Mouse (Mus musculus): ENCODE data around the gene Figla. TPM values are rescaled to one million over a fixed set of nuclear protein-coding genes. Genes with fewer than 3 reads are reported as not detected.

Figla gene
- not detected in 2 replicates for polyA plus RNA-seq (2012; rRNA removed)
- polyA plus RNA-seq (2014; fragmentation: Nextera tagmentation; extraction: Ambion mirVana): not detected in 2 replicates

GRCm38 (mm10) chr6:86015871-86016270 lies at the start of gene Figla:
TSS of gene Figla (plus strand) at chr6:86016171.
- DNase-seq (ENCODE audit: low spot score): no peak
- no peak within 1 kb of the TSS for H3K9ac ChIP-seq (ENCODE audit: low read depth, low read length, severe bottlenecking)
- no peak within 1 kb of the TSS for H3K4me2 ChIP-seq (replicated peaks; ENCODE audit: low read depth, low read length, severe bottlenecking)
- no peak for ATAC-seq (ENCODE audit: low FRiP score, low read depth)
- no peak for TF ChIP-seq POLR2A (IDR thresholded peaks at IDR 0.05; ENCODE audit: borderline replicate concordance, extremely low read depth, insufficient read depth, insufficient read length)
- no peaks in the 10 kb centered on the region for H3K36me3 ChIP-seq (ENCODE audit: control insufficient read depth, insufficient read depth, low read length)
- no peaks in the 10 kb centered on the region for H3K27me3 ChIP-seq (ENCODE audit: control insufficient read depth, insufficient read depth, low read length)
- WGBS: 74% methylated on average over 9 of the region's 9 CpGs
- H3K4me3 ChIP-seq (replicated peaks; ENCODE audit: low read length): no peak within 1 kb of the TSS
- H3K9me3 ChIP-seq (ENCODE audit: control insufficient read depth, low read length): no peaks in the 10 kb centered on the region
- no peak within 1 kb of the TSS for H3K27ac ChIP-seq (replicated peaks; ENCODE audit: low read depth, low read length)
- H3K4me1 ChIP-seq (ENCODE audit: control insufficient read depth, insufficient read depth, low read length): no peaks in the 10 kb centered on the region

DNA sequence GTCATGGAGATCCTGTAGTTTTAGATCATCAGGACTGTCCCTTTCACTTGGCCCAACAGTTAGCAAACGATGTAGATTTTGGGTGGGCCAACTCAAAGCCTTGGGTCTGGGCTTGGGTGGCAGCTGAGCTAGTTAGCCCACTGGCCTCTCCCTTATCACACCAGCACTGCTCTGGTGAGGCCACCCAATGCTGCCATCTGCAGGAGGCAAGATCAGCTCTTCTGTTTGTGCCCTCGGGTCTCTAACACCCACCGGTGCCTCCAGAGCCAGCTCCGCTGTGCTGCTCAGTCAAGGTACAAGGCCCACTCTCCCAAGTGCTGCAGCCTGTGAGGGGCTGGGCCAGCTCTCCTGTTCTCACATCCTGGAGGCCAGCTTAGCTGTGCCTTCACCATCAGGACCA lies 49.3 kb upstream of the Figla start:
- DNase-seq (ENCODE audit: low spot score) (no peak), ATAC-seq (ENCODE audit: low FRiP score, low read depth) (no peak)
- Histone ChIP-seq H3K36me3 (ENCODE audit: control insufficient read depth, insufficient read depth, low read length) (no peaks in the 10 kb centered on the region), H3K27me3 (ENCODE audit: control insufficient read depth, insufficient read depth, low read length) (no peaks in the 10 kb centered on the region), H3K4me2 (replicated peaks; ENCODE audit: low read depth, low read length, severe bottlenecking) (no peak overlapping the region), H3K9me3 (ENCODE audit: control insufficient read depth, low read length) (no peaks in the 10 kb centered on the region), H3K27ac (replicated peaks; ENCODE audit: low read depth, low read length) (no peak overlapping the region), H3K9ac (ENCODE audit: low read depth, low read length, severe bottlenecking) (no peak overlapping the region), H3K4me1 (ENCODE audit: control insufficient read depth, insufficient read depth, low read length) (no peaks in the 10 kb centered on the region), H3K4me3 (replicated peaks; ENCODE audit: low read length) (no peak overlapping the region)
- TF ChIP-seq POLR2A (IDR thresholded peaks at IDR 0.05; ENCODE audit: borderline replicate concordance, extremely low read depth, insufficient read depth, insufficient read length): no peak
- 80% methylated on average over 4 of the region's 4 CpGs for WGBS

- Histone ChIP-seq H3K9ac (ENCODE audit: low read depth, low read length, severe bottlenecking) (no peak overlapping the region), H3K27me3 (ENCODE audit: control insufficient read depth, insufficient read depth, low read length) (no peaks in the 10 kb centered on the region), H3K27ac (replicated peaks; ENCODE audit: low read depth, low read length) (no peak overlapping the region), H3K4me2 (replicated peaks; ENCODE audit: low read depth, low read length, severe bottlenecking) (no peak overlapping the region), H3K4me3 (replicated peaks; ENCODE audit: low read length) (no peak overlapping the region), H3K4me1 (ENCODE audit: control insufficient read depth, insufficient read depth, low read length) (peaks cover 7% of the 10 kb centered on the region), H3K36me3 (ENCODE audit: control insufficient read depth, insufficient read depth, low read length) (no peaks in the 10 kb centered on the region), H3K9me3 (ENCODE audit: control insufficient read depth, low read length) (no peaks in the 10 kb centered on the region)
- WGBS: 52% methylated on average over 2 of the region's 2 CpGs
- no peak for TF ChIP-seq POLR2A (IDR thresholded peaks at IDR 0.05; ENCODE audit: borderline replicate concordance, extremely low read depth, insufficient read depth, insufficient read length)
- no peak for DNase-seq (ENCODE audit: low spot score)
- ATAC-seq (ENCODE audit: low FRiP score, low read depth): no peak
Observed at GRCm38 (mm10) chr6:85969889-85970288, 46.1 kb upstream of the Figla start.

DNA sequence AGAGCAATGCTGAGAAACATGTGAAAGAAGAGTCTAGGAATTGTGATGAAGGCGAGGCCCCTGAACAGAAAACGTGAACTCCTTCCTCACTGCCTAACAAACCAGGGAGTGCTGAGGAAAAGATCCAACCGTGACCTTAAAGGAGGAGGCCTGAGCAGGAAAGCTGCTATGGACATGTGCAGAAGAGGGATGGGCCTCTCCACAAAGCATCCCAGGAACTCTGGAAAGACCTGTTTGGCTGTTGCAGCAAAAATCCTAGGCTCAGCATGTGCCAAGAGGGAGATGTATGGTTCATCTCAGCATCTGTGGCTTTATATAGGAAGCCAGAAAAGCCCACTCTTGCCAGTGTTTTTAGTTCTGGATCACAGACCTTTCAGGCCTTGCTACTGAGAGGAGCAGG lies 43.3 kb upstream of the Figla start:
- no peaks in the 10 kb centered on the region for H3K9me3 ChIP-seq (ENCODE audit: control insufficient read depth, low read length)
- H3K36me3 ChIP-seq (ENCODE audit: control insufficient read depth, insufficient read depth, low read length): no peaks in the 10 kb centered on the region
- peaks cover 7% of the 10 kb centered on the region for H3K4me1 ChIP-seq (ENCODE audit: control insufficient read depth, insufficient read depth, low read length)
- TF ChIP-seq POLR2A (IDR thresholded peaks at IDR 0.05; ENCODE audit: borderline replicate concordance, extremely low read depth, insufficient read depth, insufficient read length): no peak
- no peak overlapping the region for H3K4me2 ChIP-seq (replicated peaks; ENCODE audit: low read depth, low read length, severe bottlenecking)
- peak overlapping the region; percentile 34; the same call in 1 of the 2 replicates for H3K27ac ChIP-seq (replicated peaks; ENCODE audit: low read depth, low read length)
- DNase-seq (ENCODE audit: low spot score): peak; percentile 6
- ATAC-seq (ENCODE audit: low FRiP score, low read depth): no peak
- H3K9ac ChIP-seq (ENCODE audit: low read depth, low read length, severe bottlenecking): no peak overlapping the region
- no peaks in the 10 kb centered on the region for H3K27me3 ChIP-seq (ENCODE audit: control insufficient read depth, insufficient read depth, low read length)
- 51% methylated on average over 3 of the region's 3 CpGs for WGBS
- H3K4me3 ChIP-seq (replicated peaks; ENCODE audit: low read length): no peak overlapping the region

GRCm38 (mm10) chr6:85973336-85973735 lies 42.6 kb upstream of the Figla start:
- WGBS: 79% methylated on average over 3 of the region's 3 CpGs
- Histone ChIP-seq H3K9ac (ENCODE audit: low read depth, low read length, severe bottlenecking) (no peak overlapping the region), H3K36me3 (ENCODE audit: control insufficient read depth, insufficient read depth, low read length) (no peaks in the 10 kb centered on the region), H3K27me3 (ENCODE audit: control insufficient read depth, insufficient read depth, low read length) (no peaks in the 10 kb centered on the region), H3K9me3 (ENCODE audit: control insufficient read depth, low read length) (no peaks in the 10 kb centered on the region), H3K4me3 (replicated peaks; ENCODE audit: low read length) (no peak overlapping the region), H3K4me1 (ENCODE audit: control insufficient read depth, insufficient read depth, low read length) (peaks cover 7% of the 10 kb centered on the region), H3K4me2 (replicated peaks; ENCODE audit: low read depth, low read length, severe bottlenecking) (no peak overlapping the region), H3K27ac (replicated peaks; ENCODE audit: low read depth, low read length) (0 out of 2 replicates have a peak overlapping the region, but pooled peaks have one; percentile 34)
- ATAC-seq (ENCODE audit: low FRiP score, low read depth) (no peak), DNase-seq (ENCODE audit: low spot score) (no peak)
- no peak for TF ChIP-seq POLR2A (IDR thresholded peaks at IDR 0.05; ENCODE audit: borderline replicate concordance, extremely low read depth, insufficient read depth, insufficient read length)
